Mouse (Mus musculus): ENCODE results near the gene Pnldc1. TPM values are rescaled to one million over a fixed set of nuclear protein-coding genes. Genes with fewer than 3 reads are reported as not detected.

The Pnldc1 gene
- total and polyA plus RNA-seq, 2 experiments, result 1.3 to 1.5 TPM

- TF ChIP-seq CTCF (IDR thresholded peaks at IDR 0.05; ENCODE audit: low read depth, low read length) (no peak), POLR2A (IDR thresholded peaks at IDR 0.05; ENCODE audit: extremely low read depth, insufficient read depth, low read length) (no peak)
- H3K9ac ChIP-seq (ENCODE audit: low read depth, low read length), result no peak overlapping the region
- H3K79me2 ChIP-seq (ENCODE audit: control insufficient read depth, insufficient read depth, low read length), result no peaks in the 10 kb centered on the region
- no peak overlapping the region for H3K4me3 ChIP-seq (ENCODE audit: insufficient read depth, low read depth, low read length)
- H3K36me3 ChIP-seq (ENCODE audit: control insufficient read depth, insufficient read depth, low read length), result no peaks in the 10 kb centered on the region
- no peaks in the 10 kb centered on the region for H3K27me3 ChIP-seq (ENCODE audit: control insufficient read depth, insufficient read depth, low read length)
- WGBS, result 47% methylated on average over 8 of the region's 8 CpGs
- H3K4me1 ChIP-seq (ENCODE audit: control insufficient read depth, insufficient read depth, low read length), result no peaks in the 10 kb centered on the region
- peak; percentile 56 for DNase-seq (ENCODE audit: extremely low read depth, low read depth, low spot score)
- no peak overlapping the region for H3K27ac ChIP-seq (replicated peaks; ENCODE audit: insufficient read depth, low read depth, low read length)
Measured at GRCm38 (mm10) chr17:12859006-12859520, 51.0 kb downstream of the Pnldc1 start.

GRCm38 (mm10) chr17:12858072-12858471, 52.0 kb downstream of the Pnldc1 start:
- H3K9ac ChIP-seq (ENCODE audit: low read depth, low read length), result no peak overlapping the region
- no peak overlapping the region for H3K4me3 ChIP-seq (ENCODE audit: insufficient read depth, low read depth, low read length)
- DNase-seq (ENCODE audit: extremely low read depth, low read depth, low spot score), result peak; percentile 30
- no peaks in the 10 kb centered on the region for H3K4me1 ChIP-seq (ENCODE audit: control insufficient read depth, insufficient read depth, low read length)
- H3K27me3 ChIP-seq (ENCODE audit: control insufficient read depth, insufficient read depth, low read length), result no peaks in the 10 kb centered on the region
- no peaks in the 10 kb centered on the region for H3K79me2 ChIP-seq (ENCODE audit: control insufficient read depth, insufficient read depth, low read length)
- TF ChIP-seq POLR2A (IDR thresholded peaks at IDR 0.05; ENCODE audit: extremely low read depth, insufficient read depth, low read length) (no peak), CTCF (IDR thresholded peaks at IDR 0.05; ENCODE audit: low read depth, low read length) (peak; percentile 13; the same call in 1 of the 2 replicates)
- no peaks in the 10 kb centered on the region for H3K36me3 ChIP-seq (ENCODE audit: control insufficient read depth, insufficient read depth, low read length)
- whole genome bisulfite sequencing, result 58% methylated on average over 4 of the region's 4 CpGs
- no peak overlapping the region for H3K27ac ChIP-seq (replicated peaks; ENCODE audit: insufficient read depth, low read depth, low read length)

- H3K36me3 ChIP-seq (ENCODE audit: control insufficient read depth, insufficient read depth, low read length), result no peaks in the 10 kb centered on the region
- no peak overlapping the region for H3K4me3 ChIP-seq (ENCODE audit: insufficient read depth, low read depth, low read length)
- TF ChIP-seq CTCF (IDR thresholded peaks at IDR 0.05; ENCODE audit: low read depth, low read length), result no peak
- TF ChIP-seq POLR2A (IDR thresholded peaks at IDR 0.05; ENCODE audit: extremely low read depth, insufficient read depth, low read length), result no peak
- no peak overlapping the region for H3K9ac ChIP-seq (ENCODE audit: low read depth, low read length)
- H3K4me1 ChIP-seq (ENCODE audit: control insufficient read depth, insufficient read depth, low read length), result no peaks in the 10 kb centered on the region
- H3K27ac ChIP-seq (replicated peaks; ENCODE audit: insufficient read depth, low read depth, low read length), result no peak overlapping the region
- H3K79me2 ChIP-seq (ENCODE audit: control insufficient read depth, insufficient read depth, low read length), result no peaks in the 10 kb centered on the region
- DNase-seq (ENCODE audit: extremely low read depth, low read depth, low spot score), result no peak
- 61% methylated on average over 3 of the region's 3 CpGs for WGBS
- no peaks in the 10 kb centered on the region for H3K27me3 ChIP-seq (ENCODE audit: control insufficient read depth, insufficient read depth, low read length)
Measured at GRCm38 (mm10) chr17:12857395-12857794, 52.6 kb downstream of the Pnldc1 start.

- no peaks in the 10 kb centered on the region for H3K79me2 ChIP-seq (ENCODE audit: control insufficient read depth, insufficient read depth, low read length)
- 86% methylated on average over 11 of the region's 11 CpGs for WGBS
- peak; percentile 46 for DNase-seq (ENCODE audit: extremely low read depth, low read depth, low spot score)
Measured at GRCm38 (mm10) chr17:12854386-12854785, 55.6 kb downstream of the Pnldc1 start.

DNA sequence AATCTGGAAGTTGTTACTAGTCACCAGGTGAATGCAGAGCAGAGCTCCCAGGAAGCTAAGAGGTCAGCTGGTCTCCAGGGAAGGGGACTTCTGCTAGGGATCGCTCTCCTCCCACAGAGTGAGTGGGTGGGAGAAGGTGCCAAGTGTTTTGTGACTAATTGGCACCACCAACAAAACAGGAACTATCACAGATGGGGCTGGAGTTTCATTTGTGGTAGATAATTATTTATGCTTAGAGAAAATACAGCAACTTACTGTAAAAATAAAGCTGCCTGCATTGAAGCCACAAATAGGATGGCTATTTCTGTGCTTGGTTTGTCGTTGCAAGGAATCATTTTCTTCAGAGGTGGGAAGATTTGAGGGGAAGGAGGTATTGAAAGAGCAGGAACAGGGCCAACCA, 56.2 kb downstream of the Pnldc1 start:
- DNase-seq (ENCODE audit: extremely low read depth, low read depth, low spot score), result no peak
- no peak overlapping the region for H3K27ac ChIP-seq (replicated peaks; ENCODE audit: insufficient read depth, low read depth, low read length)
- 79% methylated on average over 2 of the region's 2 CpGs for WGBS
- TF ChIP-seq POLR2A (IDR thresholded peaks at IDR 0.05; ENCODE audit: extremely low read depth, insufficient read depth, low read length), result no peak
- TF ChIP-seq CTCF (IDR thresholded peaks at IDR 0.05; ENCODE audit: low read depth, low read length), result no peak
- H3K79me2 ChIP-seq (ENCODE audit: control insufficient read depth, insufficient read depth, low read length), result no peaks in the 10 kb centered on the region
- H3K36me3 ChIP-seq (ENCODE audit: control insufficient read depth, insufficient read depth, low read length), result no peaks in the 10 kb centered on the region
- no peak overlapping the region for H3K9ac ChIP-seq (ENCODE audit: low read depth, low read length)
- H3K4me3 ChIP-seq (ENCODE audit: insufficient read depth, low read depth, low read length), result no peak overlapping the region
- H3K4me1 ChIP-seq (ENCODE audit: control insufficient read depth, insufficient read depth, low read length), result no peaks in the 10 kb centered on the region
- H3K27me3 ChIP-seq (ENCODE audit: control insufficient read depth, insufficient read depth, low read length), result no peaks in the 10 kb centered on the region

More at GRCm38 (mm10) chr17:12854386-12854785, 55.6 kb downstream of the Pnldc1 start:
- H3K4me1 ChIP-seq (ENCODE audit: control insufficient read depth, insufficient read depth, low read length), result no peaks in the 10 kb centered on the region
- no peak overlapping the region for H3K4me3 ChIP-seq (ENCODE audit: insufficient read depth, low read depth, low read length)
- TF ChIP-seq CTCF (IDR thresholded peaks at IDR 0.05; ENCODE audit: low read depth, low read length) (no peak), POLR2A (IDR thresholded peaks at IDR 0.05; ENCODE audit: extremely low read depth, insufficient read depth, low read length) (no peak)
- H3K27ac ChIP-seq (replicated peaks; ENCODE audit: insufficient read depth, low read depth, low read length), result no peak overlapping the region
- no peaks in the 10 kb centered on the region for H3K36me3 ChIP-seq (ENCODE audit: control insufficient read depth, insufficient read depth, low read length)
- no peaks in the 10 kb centered on the region for H3K27me3 ChIP-seq (ENCODE audit: control insufficient read depth, insufficient read depth, low read length)
- no peak overlapping the region for H3K9ac ChIP-seq (ENCODE audit: low read depth, low read length)

- Histone ChIP-seq H3K27me3 (ENCODE audit: control insufficient read depth, insufficient read depth, low read length) (no peaks in the 10 kb centered on the region), H3K27ac (replicated peaks; ENCODE audit: insufficient read depth, low read depth, low read length) (no peak overlapping the region), H3K79me2 (ENCODE audit: control insufficient read depth, insufficient read depth, low read length) (no peaks in the 10 kb centered on the region), H3K9ac (ENCODE audit: low read depth, low read length) (no peak overlapping the region), H3K36me3 (ENCODE audit: control insufficient read depth, insufficient read depth, low read length) (no peaks in the 10 kb centered on the region), H3K4me1 (ENCODE audit: control insufficient read depth, insufficient read depth, low read length) (no peaks in the 10 kb centered on the region), H3K4me3 (ENCODE audit: insufficient read depth, low read depth, low read length) (no peak overlapping the region)
- no peak for DNase-seq (ENCODE audit: extremely low read depth, low read depth, low spot score)
- TF ChIP-seq POLR2A (IDR thresholded peaks at IDR 0.05; ENCODE audit: extremely low read depth, insufficient read depth, low read length), result no peak
- no peak for TF ChIP-seq CTCF (IDR thresholded peaks at IDR 0.05; ENCODE audit: low read depth, low read length)
- WGBS, result 78% methylated on average over 11 of the region's 11 CpGs
Measured at GRCm38 (mm10) chr17:12851689-12852088, 58.3 kb downstream of the Pnldc1 start.
